Mouse (Mus musculus): ENCODE measurements at regions not wholly inside any gene's neighbourhood (a gene's known extent, or its start where the extent isn't known, plus 50 kb on each side); places are given as distances from the start of the nearest gene placed in this dataset.

DNA sequence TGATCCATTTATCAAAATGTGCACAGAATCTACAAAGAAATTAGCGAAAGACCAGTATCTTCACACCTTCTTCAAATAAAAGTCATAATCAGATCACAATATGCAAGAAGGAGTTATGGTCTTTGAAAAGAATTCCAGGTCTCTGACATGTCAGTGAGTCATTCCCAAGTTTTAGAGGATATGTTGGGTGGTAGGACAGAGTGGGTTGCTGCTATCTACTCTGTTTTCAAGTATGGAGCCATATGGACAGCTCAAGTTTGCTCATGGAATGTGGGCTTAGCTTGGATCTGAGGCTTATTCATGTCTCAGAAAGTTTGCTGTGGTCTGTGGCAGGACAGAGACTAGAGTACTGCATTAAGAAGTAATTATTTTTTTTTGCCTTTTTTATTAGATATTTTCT, 657.0 kb downstream of the Inhba start:
- no peak for DNase-seq (ENCODE audit: low spot score)

DNA sequence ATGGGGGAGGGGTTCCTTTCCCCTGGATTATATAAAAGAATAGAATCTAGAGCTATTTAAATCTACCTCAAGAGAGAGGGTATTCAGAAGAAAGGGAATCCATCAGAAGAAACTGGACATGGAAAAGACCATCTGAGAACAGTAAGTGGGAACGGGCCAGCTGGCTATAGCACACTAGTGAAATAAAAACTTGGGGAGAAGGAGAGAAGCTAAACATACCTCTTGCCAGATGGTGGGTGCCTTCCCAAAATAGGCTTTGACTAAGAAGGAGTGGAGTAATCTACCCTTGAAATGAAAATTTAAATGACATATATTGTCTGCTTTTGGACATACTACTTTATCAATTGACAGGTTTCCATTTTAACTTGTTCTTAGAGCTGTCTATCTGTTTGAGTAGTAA, 657.6 kb downstream of the Inhba start:
- DNase-seq (ENCODE audit: low spot score), result no peak

- DNase-seq (ENCODE audit: low spot score), result no peak
Measured at GRCm38 (mm10) chr13:16670047-16670733, 658.5 kb downstream of the Inhba start.

GRCm38 (mm10) chr13:16670736-16671135, 659.1 kb downstream of the Inhba start:
- no peak for DNase-seq (ENCODE audit: low spot score)

DNA sequence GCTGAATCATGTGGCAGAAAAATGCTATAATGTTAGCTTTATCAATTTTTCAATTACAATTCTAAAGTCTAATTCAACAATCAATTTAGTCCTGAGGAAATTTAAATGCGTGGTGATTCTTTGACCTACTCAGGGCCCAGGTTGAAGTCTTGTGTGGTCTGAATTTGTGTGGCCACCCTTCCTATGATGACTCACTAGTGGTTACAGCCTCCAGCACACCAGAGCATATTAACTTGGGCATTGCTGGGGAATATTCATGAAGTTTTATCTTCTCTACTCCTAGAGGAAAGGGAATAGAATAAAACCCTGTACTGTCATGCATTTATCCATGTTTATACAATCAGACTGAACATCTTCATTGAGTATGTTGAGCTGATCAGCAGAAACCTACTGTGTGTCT, 665.2 kb downstream of the Inhba start:
- DNase-seq (ENCODE audit: low spot score), result no peak

- no peak for DNase-seq (ENCODE audit: low spot score)
Measured at GRCm38 (mm10) chr13:16678246-16679024, 666.8 kb downstream of the Inhba start.

- no peak for DNase-seq (ENCODE audit: low spot score)
Measured at GRCm38 (mm10) chr13:16694201-16694600, 682.5 kb downstream of the Inhba start.

- no peak for DNase-seq (ENCODE audit: low spot score)
Measured at GRCm38 (mm10) chr13:16700934-16701333, 689.3 kb downstream of the Inhba start.

- DNase-seq (ENCODE audit: low spot score), result no peak
Measured at GRCm38 (mm10) chr13:16702138-16702537, 690.5 kb downstream of the Inhba start.

GRCm38 (mm10) chr13:16705217-16706104, 693.8 kb downstream of the Inhba start:
- DNase-seq (ENCODE audit: low spot score), result no peak

DNA sequence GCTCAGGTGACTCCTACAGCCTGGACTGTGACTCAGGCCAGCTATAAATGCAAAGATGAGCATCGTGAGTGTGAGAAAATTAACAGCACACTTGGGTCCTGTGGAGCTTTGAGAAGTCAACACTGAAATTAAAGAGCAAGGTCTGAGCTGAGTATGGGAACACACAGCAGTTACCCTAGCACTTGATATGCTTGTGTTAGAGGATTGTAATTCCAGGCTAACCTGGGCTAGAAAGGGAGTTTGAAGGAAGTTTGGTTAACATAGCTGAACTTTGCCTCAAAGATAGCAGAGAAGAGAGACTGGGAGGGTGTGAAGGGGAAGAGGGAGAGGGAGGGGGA, 694.4 kb downstream of the Inhba start:
- no peak for DNase-seq (ENCODE audit: low spot score)

DNA sequence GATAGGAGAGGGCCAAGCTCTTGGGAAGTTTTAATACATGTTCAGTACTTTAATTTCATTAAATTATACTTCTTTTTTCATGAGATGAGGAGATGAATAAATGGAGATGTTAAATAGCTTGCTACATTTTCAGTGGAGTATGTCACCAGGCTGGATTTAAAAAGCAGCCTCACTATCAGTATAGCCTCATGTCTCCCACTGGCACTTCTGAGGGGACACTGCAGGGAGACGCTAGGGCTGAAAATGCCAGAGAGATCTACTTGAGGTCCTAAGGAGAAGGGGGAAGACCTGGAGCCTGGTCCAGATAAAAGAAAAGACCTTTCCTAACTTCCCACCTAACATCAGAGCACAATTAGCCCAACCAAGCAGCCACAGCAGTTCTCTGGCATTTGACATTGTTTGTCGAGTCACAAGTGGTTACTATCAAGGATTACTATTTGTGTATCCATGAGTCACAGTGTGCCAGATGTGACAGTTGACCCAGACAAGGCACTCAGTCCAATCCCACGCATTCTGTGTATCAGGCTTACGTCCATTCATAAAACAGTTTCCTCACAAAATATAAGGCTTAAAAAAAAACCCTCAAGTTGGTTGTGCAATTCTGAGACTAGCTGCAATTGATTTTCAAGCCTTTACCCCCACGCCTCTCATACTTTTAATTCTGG, 703.8 kb downstream of the Inhba start:
- DNase-seq (ENCODE audit: low spot score), result no peak

- no peak for DNase-seq (ENCODE audit: low spot score)
Measured at GRCm38 (mm10) chr13:16716340-16716739, 704.7 kb downstream of the Inhba start.

DNA sequence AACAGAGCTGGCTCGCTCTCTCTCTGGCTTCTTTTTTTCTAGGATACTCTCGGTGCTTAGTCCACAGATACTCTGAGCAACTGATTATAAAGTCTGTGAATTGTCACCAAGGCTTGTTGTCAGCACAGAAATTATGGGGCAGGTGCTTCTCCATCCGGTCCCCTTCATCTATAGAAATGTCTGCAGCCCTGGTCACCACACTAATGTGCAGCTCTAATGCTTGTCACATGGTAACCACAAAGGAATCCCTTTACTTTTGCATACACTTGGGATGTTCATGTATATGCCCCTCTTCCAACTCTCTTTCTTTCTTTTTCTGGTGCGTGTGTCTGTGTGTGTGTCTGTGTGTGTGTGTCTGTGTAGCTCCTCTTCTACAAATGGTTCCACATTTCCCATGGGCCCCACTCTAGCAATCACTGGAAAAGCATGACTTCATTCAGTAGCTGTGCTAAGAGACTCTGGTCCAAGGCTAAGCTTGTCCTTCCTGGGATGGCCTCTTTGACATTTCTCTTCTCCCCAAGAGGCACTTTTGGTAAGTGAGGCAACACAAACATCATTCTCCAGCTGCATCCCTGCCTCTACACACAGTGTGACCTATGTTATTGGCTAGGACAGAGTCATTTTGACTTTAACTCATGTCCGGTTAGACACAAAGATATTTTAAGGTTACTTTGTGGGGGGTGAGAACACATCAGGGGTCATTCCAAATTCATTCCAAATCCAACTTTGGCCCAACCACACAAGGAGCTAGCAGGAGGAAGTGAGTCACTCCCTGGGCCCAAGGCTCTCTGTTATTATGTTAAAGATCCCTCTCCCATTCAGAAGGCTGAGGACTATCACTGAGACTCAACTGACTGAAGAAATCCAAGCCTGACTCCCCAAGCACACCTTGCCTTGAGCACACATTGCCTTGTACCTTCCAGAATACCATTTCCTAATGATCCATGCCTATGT, 705.4 kb downstream of the Inhba start:
- no peak for DNase-seq (ENCODE audit: low spot score)

- DNase-seq (ENCODE audit: low spot score), result no peak
Measured at GRCm38 (mm10) chr13:16720090-16720489, 708.4 kb downstream of the Inhba start.

GRCm38 (mm10) chr13:16725350-16725749, 713.7 kb downstream of the Inhba start:
- no peak for DNase-seq (ENCODE audit: low spot score)

DNA sequence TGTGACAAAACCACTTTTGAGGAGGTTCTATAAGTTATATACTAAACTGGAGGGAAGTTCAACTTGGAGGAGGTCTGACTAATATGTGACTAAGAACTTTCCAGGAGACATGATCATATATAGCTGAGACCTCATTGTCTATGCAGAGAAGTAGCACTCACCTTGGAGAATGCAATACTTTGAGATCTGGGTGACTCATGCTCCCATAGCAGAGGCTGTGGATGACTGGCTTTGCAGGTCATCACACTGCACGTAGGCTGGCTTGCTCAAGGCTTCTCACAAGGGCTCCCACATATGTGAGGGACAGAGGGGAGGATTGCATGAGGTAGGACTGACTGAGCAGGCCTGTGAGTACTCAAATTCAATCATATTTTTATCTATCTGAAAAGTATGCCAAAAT, 726.7 kb downstream of the Inhba start:
- no peak for DNase-seq (ENCODE audit: low spot score)

DNA sequence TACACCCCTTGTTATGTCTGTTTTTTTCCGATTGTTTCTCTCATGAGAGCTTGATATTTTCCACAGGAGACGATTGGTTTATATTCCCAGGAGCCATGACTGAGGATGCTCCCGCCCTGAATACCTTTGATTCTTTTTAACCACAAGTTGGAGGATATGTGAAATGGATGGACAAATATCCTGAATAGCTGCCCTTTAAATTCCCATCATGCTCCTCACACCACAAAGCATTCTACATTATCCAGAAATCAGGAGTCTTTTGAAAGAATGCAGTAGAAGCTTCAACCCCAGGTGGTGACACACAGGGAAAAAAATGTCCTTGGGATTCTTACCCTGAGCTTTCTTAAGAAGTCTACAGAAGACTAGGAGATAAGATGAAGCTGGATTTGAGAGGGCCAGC, 727.9 kb downstream of the Inhba start:
- no peak for DNase-seq (ENCODE audit: low spot score)

- DNase-seq (ENCODE audit: low spot score), result no peak
Measured at GRCm38 (mm10) chr13:16744237-16744636, 732.6 kb downstream of the Inhba start.

DNA sequence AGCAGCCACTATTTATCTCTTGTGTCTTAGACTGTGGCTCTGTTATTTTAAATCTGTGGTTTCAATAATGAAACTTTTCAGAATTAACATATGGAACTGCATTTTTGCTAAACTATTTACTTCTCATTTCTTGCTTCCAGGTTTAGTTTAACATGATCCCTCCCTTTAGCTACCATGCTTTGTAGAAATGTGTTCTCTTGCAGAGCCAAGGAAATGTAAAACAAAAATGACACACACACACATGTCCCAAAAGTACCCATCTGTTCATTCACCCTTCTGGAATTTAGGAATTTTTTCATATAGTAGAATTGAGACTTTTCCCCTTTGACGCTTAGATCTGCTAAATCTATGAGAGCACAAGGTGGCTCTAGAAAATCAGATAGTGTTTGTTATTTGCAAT, 734.0 kb downstream of the Inhba start:
- no peak for DNase-seq (ENCODE audit: low spot score)

Measured in thymus, postnatal 0 days (tissue).